Mouse (Mus musculus) midbrain, embryonic 15.5 days (tissue): ENCODE data around the gene Rsph1. TPM values are rescaled to one million over a fixed set of nuclear protein-coding genes. Genes with fewer than 3 reads are reported as not detected.

Experiments
- ATAC-seq: fragments of 200-750 bp; cut with Nextera tagmentation; replicated peaks from 2 replicates; pipeline ENCODE4 v1.8.0; 2017; ENCODE audit warnings: moderate TSS enrichment
- H3K27ac ChIP-seq: fragments of 300-500 bp; sonication (generic); 2 replicates; pipeline ENCODE4 v1.5.1; 2015; ENCODE audit warnings: mild to moderate bottlenecking, inconsistent platforms
- H3K27me3 ChIP-seq: fragments of 300-500 bp; sonication (generic); replicated peaks from 2 replicates; pipeline ENCODE4 v1.6.1; 2015; ENCODE audit warnings: inconsistent platforms
- H3K36me3 ChIP-seq: fragments of 300-500 bp; sonication (generic); replicated peaks from 2 replicates; pipeline ENCODE4 v1.6.1; 2015; ENCODE audit warnings: inconsistent platforms
- H3K4me1 ChIP-seq: fragments of 300-500 bp; sonication (generic); 2 replicates; pipeline ENCODE4 v1.6.1; 2015; ENCODE audit warnings: inconsistent platforms
- H3K4me2 ChIP-seq: fragments of 300-500 bp; sonication (generic); 2 replicates; pipeline ENCODE4 v1.6.1; 2015; ENCODE audit warnings: inconsistent platforms, mild to moderate bottlenecking, moderate library complexity
- H3K4me3 ChIP-seq: fragments of 300-500 bp; sonication (generic); 2 replicates; pipeline ENCODE4 v1.5.1; 2015; ENCODE audit warnings: mild to moderate bottlenecking, inconsistent platforms
- H3K9ac ChIP-seq: fragments of 300-500 bp; sonication (generic); 2 replicates; pipeline ENCODE4 v1.6.1; 2015; ENCODE audit warnings: mild to moderate bottlenecking, inconsistent platforms
- H3K9me3 ChIP-seq: fragments of 300-500 bp; sonication (generic); 2 replicates; pipeline ENCODE4 v1.6.1; 2016; ENCODE audit warnings: inconsistent platforms
- WGBS: fragments of 180-500 bp; shearing (Covaris S2); methylation state at CpG from one replicate; pipeline ENCODE4 v1.1.7; 2015; ENCODE audit warnings: mixed read lengths; 5-methylcytosine and 5-hydroxymethylcytosine counted together
- polyA plus RNA-seq: library from polyadenylated mRNA; unstranded; fragments of >200 nt; fragmentation: Nextera tagmentation; extraction: Ambion mirVana; gene quantifications from 2 replicates; pipeline ENCODE4 v1.2.1, GENCODE M21; 2015

The Rsph1 gene
- polyA plus RNA-seq, 1 experiment from 2014 or later: 6.4 TPM

DNA sequence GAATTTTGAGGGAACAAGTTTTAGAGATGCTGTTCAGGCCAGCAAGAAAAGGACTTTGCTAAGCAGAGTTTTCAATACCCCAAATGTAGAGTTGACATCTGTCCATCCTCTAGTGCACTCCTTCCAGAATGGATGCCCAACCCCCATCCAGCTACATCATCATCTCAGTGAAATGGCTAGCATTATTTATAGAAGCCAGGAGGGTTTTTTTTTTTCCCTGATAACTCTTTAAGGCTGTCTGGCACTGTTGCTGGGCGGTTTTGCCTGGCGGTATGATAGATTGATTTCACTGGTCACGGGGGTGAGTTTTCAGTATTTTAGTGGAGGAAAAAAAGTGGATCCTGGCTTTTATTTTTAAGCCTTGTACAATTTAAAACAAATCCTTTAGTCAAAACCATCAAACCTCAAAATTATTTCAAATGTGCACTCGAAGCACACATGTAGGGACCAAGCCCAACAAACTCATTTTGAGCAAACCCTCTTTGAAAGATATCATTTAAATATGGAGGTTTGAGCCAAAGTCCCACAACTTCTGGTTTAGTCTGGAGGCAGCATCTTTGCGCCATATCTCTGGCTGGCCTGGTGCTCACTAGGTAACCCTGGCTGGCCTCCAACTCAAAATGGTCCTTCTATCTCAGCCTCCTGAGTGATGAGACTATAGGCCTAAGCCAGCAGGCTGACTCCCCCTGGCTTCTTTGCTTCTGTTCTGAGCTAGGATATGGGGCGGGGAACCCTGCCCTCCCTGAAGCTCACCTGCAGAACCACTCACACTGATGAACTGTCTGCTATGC lies 21.4 kb upstream of the Rsph1 start:
- Histone ChIP-seq H3K4me1 (peaks cover 28% of the 10 kb centered on the region), H3K4me3 (no peak overlapping the region), H3K36me3 (no peaks in the 10 kb centered on the region), H3K27me3 (no peaks in the 10 kb centered on the region), H3K9me3 (no peaks in the 10 kb centered on the region), H3K9ac (no peak overlapping the region), H3K27ac (no peak overlapping the region), H3K4me2 (no peak overlapping the region)
- no peak for ATAC-seq
- 94% methylated on average over 6 of the region's 6 CpGs for WGBS

GRCm38 (mm10) chr17:31297521-31297939 lies 20.3 kb upstream of the Rsph1 start:
- 15% methylated on average over 7 of the region's 7 CpGs for WGBS
- peak overlapping the region; percentile 92 for H3K4me2 ChIP-seq
- no peak overlapping the region for H3K27ac ChIP-seq
- H3K4me1 ChIP-seq: peaks cover 28% of the 10 kb centered on the region
- no peaks in the 10 kb centered on the region for H3K27me3 ChIP-seq
- H3K9ac ChIP-seq: no peak overlapping the region
- H3K36me3 ChIP-seq: no peaks in the 10 kb centered on the region
- ATAC-seq: no peak
- H3K9me3 ChIP-seq: no peaks in the 10 kb centered on the region
- H3K4me3 ChIP-seq: peak overlapping the region; percentile 68

DNA sequence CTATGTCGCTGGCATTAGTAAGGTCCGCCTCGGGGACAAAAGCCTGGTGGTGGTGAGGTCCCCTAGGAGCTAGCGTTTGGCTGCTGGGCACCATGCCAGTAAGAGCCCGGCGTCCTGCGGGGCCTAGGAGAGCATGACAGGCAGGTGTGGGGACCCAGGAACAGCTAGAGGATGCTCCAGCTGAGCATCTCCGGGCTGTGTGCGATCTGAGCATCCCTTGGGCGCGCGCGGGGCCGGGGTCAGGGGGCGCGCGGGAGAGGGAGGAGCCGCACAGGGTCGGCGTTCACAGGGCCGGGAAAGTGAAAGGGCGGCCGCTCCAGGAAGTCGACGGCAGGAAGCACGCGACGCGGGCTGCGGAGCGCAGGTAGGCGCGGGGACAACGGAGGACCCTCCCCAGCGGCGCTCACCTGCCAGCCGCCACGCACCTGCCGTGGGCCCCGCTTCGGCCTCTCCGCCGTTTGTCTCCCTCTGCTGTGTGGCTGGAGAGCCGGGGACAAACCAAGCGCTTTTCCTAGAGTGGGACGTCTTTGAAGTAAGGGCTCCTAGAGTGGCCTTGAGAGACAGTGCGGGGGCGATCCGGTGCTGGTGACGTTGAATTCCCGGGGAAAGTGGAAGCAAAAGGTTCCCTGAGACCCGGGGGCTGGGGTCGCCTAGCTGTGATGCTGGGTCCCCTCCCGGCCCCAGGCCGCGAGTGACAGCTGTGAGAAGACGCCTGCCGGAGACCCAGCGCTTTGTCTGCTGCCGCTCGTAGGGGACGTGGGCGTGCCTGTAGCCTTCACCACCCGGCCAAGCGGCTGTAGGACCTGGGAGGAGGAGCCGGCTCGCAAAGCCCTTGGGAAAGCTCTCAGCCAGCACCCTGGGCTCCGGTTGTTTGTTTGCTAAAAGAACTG lies 19.0 kb upstream of the Rsph1 start:
- peak overlapping the region; percentile 92 for H3K4me2 ChIP-seq
- no peaks in the 10 kb centered on the region for H3K36me3 ChIP-seq
- H3K4me1 ChIP-seq: peaks cover 28% of the 10 kb centered on the region
- no peaks in the 10 kb centered on the region for H3K27me3 ChIP-seq
- H3K4me3 ChIP-seq: peak overlapping the region; percentile 68
- peak overlapping the region; percentile 69 for H3K9ac ChIP-seq
- under 1% methylated on average over 63 of the region's 68 CpGs for WGBS
- no peaks in the 10 kb centered on the region for H3K9me3 ChIP-seq
- ATAC-seq: peak; percentile 86
- peak overlapping the region; percentile 81 for H3K27ac ChIP-seq

DNA sequence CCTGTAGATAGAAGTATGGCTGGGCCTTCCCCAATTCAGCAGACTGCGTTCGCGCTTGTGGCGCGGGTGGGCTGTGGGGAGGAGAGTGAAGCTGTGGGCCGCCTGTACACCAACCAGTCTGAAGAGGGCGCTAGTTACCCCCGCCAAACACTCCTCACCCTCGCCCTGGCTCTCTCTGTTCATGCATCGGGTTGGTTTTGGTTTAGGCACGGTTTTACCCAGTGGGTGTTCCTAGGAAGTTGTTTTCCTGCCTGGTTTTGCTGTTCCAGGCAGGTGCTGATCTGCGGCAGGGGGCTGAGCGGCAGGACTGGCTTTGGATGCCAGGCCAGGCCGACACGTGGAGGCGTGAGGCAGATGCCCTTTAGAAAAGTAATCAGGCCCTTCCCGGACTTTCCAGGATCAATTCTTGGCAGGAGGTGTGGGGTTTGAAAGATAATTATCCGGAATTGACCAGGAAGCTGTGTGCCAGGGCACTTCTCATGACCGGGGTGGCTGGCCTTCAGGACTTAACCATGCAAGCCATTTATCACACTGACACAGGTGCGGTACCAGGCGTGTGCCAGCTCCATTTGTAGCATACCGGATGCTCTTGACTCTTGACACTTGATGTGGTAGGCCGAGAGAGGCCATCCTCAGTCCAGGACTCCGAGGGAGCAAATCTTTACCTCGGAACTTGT lies 18.2 kb upstream of the Rsph1 start:
- Histone ChIP-seq H3K9me3 (no peaks in the 10 kb centered on the region), H3K4me1 (peaks cover 28% of the 10 kb centered on the region), H3K9ac (peak overlapping the region; percentile 69), H3K27me3 (no peaks in the 10 kb centered on the region), H3K4me2 (peak overlapping the region; percentile 92), H3K36me3 (no peaks in the 10 kb centered on the region), H3K27ac (peak overlapping the region; percentile 81), H3K4me3 (peak overlapping the region; percentile 68)
- WGBS: 21% methylated on average over 25 of the region's 25 CpGs
- peak; percentile 48; the same call in 1 of the 2 replicates for ATAC-seq

GRCm38 (mm10) chr17:31294363-31295214 lies 17.4 kb upstream of the Rsph1 start:
- no peak overlapping the region for H3K27ac ChIP-seq
- H3K9me3 ChIP-seq: no peaks in the 10 kb centered on the region
- no peaks in the 10 kb centered on the region for H3K27me3 ChIP-seq
- H3K4me3 ChIP-seq: no peak overlapping the region
- no peak overlapping the region for H3K9ac ChIP-seq
- peaks cover 28% of the 10 kb centered on the region for H3K4me1 ChIP-seq
- 88% methylated on average over 15 of the region's 15 CpGs for WGBS
- H3K4me2 ChIP-seq: peak overlapping the region; percentile 92; the same call in 1 of the 2 replicates
- no peak for ATAC-seq
- H3K36me3 ChIP-seq: no peaks in the 10 kb centered on the region

GRCm38 (mm10) chr17:31290859-31291258 lies 13.7 kb upstream of the Rsph1 start:
- no peak overlapping the region for H3K4me3 ChIP-seq
- H3K36me3 ChIP-seq: no peaks in the 10 kb centered on the region
- H3K4me1 ChIP-seq: peaks cover 13% of the 10 kb centered on the region
- H3K27me3 ChIP-seq: no peaks in the 10 kb centered on the region
- ATAC-seq: no peak
- WGBS: 73% methylated on average over 6 of the region's 6 CpGs
- no peak overlapping the region for H3K27ac ChIP-seq
- no peak overlapping the region for H3K9ac ChIP-seq
- H3K9me3 ChIP-seq: no peaks in the 10 kb centered on the region
- H3K4me2 ChIP-seq: no peak overlapping the region

DNA sequence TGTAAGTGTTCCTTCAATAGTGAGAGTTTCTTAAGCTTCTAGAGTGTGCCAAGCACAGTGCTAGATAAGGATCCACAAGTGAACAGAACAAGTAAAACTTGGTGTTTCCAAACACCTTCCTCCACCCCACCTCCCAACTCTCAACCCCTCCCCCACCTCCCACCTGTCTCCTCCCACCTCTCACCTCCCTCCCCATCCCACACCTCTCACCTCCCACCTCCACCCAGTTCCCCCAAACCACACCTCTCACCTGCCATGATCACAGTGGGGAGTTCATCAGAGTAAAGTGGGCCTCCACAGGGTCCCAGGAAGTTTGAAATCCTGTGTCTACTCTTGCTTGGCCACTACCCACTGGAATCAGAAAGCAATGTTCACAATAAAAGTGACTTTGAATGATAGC lies 13.1 kb upstream of the Rsph1 start:
- H3K9me3 ChIP-seq: no peaks in the 10 kb centered on the region
- ATAC-seq: no peak
- H3K4me1 ChIP-seq: peaks cover 7% of the 10 kb centered on the region
- H3K27me3 ChIP-seq: no peaks in the 10 kb centered on the region
- H3K27ac ChIP-seq: no peak overlapping the region
- no peak overlapping the region for H3K9ac ChIP-seq
- no peak overlapping the region for H3K4me2 ChIP-seq
- no peak overlapping the region for H3K4me3 ChIP-seq
- H3K36me3 ChIP-seq: no peaks in the 10 kb centered on the region

- no peak overlapping the region for H3K4me2 ChIP-seq
- H3K9me3 ChIP-seq: no peaks in the 10 kb centered on the region
- no peak for ATAC-seq
- no peak overlapping the region for H3K4me3 ChIP-seq
- no peak overlapping the region for H3K9ac ChIP-seq
- WGBS: 61% methylated on average over 7 of the region's 7 CpGs
- no peak overlapping the region for H3K27ac ChIP-seq
- H3K36me3 ChIP-seq: no peaks in the 10 kb centered on the region
- 0 out of 2 replicates have a peak, but pooled peaks cover 3% of the 10 kb centered on the region for H3K4me1 ChIP-seq
- H3K27me3 ChIP-seq: no peaks in the 10 kb centered on the region
Measured at GRCm38 (mm10) chr17:31288999-31289726, 12.0 kb upstream of the Rsph1 start.

GRCm38 (mm10) chr17:31287216-31287615 lies 10.0 kb upstream of the Rsph1 start:
- peaks cover 12% of the 10 kb centered on the region for H3K4me1 ChIP-seq
- H3K9me3 ChIP-seq: no peaks in the 10 kb centered on the region
- no peaks in the 10 kb centered on the region for H3K36me3 ChIP-seq
- ATAC-seq: no peak
- 84% methylated on average over 3 of the region's 3 CpGs for WGBS
- no peak overlapping the region for H3K9ac ChIP-seq
- no peak overlapping the region for H3K4me2 ChIP-seq
- H3K27me3 ChIP-seq: no peaks in the 10 kb centered on the region
- H3K4me3 ChIP-seq: no peak overlapping the region
- no peak overlapping the region for H3K27ac ChIP-seq

GRCm38 (mm10) chr17:31286492-31286891 lies 9.3 kb upstream of the Rsph1 start, which contains the start of gene Slc37a1:
Gene Slc37a1, plus strand, starts transcription at chr17:31286792.
- no peak within 1 kb of the TSS for H3K4me2 ChIP-seq
- WGBS: 81% methylated on average over 1 of the region's 1 CpGs

GRCm38 (mm10) chr17:31285867-31286266 lies 8.7 kb upstream of the Rsph1 start:
- Histone ChIP-seq H3K27me3 (no peaks in the 10 kb centered on the region), H3K4me2 (no peak overlapping the region)
- WGBS: 71% methylated on average over 2 of the region's 2 CpGs

More at GRCm38 (mm10) chr17:31286492-31286891, 9.3 kb upstream of the Rsph1 start, which contains the start of gene Slc37a1:
- Histone ChIP-seq H3K27me3 (no peaks in the 10 kb centered on the region), H3K36me3 (no peaks in the 10 kb centered on the region), H3K4me3 (no peak within 1 kb of the TSS), H3K4me1 (peaks cover 12% of the 10 kb centered on the region), H3K9ac (no peak within 1 kb of the TSS), H3K9me3 (no peaks in the 10 kb centered on the region), H3K27ac (no peak within 1 kb of the TSS)
- no peak for ATAC-seq

More at GRCm38 (mm10) chr17:31285867-31286266, 8.7 kb upstream of the Rsph1 start:
- H3K9me3 ChIP-seq: no peaks in the 10 kb centered on the region
- H3K4me3 ChIP-seq: no peak overlapping the region
- H3K27ac ChIP-seq: no peak overlapping the region
- H3K36me3 ChIP-seq: no peaks in the 10 kb centered on the region
- no peak overlapping the region for H3K9ac ChIP-seq
- peaks cover 12% of the 10 kb centered on the region for H3K4me1 ChIP-seq
- ATAC-seq: no peak
